Mouse (Mus musculus) left cerebral cortex, postnatal 25 days (tissue): Measurements from ENCODE around the gene Ttc28. TPM values are rescaled to one million over a fixed set of nuclear protein-coding genes. Genes with fewer than 3 reads are reported as not detected.
"Not testable (repeated sequence)": the region's sequence is repeated elsewhere in the genome, so short reads cannot be mapped to it uniquely, and the experiment has no call there.

Source experiments
- DNase-seq, 2 experiments: peaks; one replicate each; pipeline ENCODE4 v3.0.0; 2022; ENCODE audit warnings: low spot score in 2 of 2, mixed read lengths in 1 of 2
- intact Hi-C: fragments of 180-260 bp; cut with DNase I; formaldehyde crosslinking; loops from one replicate; pipeline ENCODE4 v1.15.1; 2025
- total RNA-seq, 2 experiments: library from RNA; stranded (reverse); gene quantifications; 2 replicates each; pipeline ENCODE4 v1.2.3; 2021

The Ttc28 gene
- total RNA-seq, 2 experiments from 2014 or later = 11.6 to 13.2 TPM

DNA sequence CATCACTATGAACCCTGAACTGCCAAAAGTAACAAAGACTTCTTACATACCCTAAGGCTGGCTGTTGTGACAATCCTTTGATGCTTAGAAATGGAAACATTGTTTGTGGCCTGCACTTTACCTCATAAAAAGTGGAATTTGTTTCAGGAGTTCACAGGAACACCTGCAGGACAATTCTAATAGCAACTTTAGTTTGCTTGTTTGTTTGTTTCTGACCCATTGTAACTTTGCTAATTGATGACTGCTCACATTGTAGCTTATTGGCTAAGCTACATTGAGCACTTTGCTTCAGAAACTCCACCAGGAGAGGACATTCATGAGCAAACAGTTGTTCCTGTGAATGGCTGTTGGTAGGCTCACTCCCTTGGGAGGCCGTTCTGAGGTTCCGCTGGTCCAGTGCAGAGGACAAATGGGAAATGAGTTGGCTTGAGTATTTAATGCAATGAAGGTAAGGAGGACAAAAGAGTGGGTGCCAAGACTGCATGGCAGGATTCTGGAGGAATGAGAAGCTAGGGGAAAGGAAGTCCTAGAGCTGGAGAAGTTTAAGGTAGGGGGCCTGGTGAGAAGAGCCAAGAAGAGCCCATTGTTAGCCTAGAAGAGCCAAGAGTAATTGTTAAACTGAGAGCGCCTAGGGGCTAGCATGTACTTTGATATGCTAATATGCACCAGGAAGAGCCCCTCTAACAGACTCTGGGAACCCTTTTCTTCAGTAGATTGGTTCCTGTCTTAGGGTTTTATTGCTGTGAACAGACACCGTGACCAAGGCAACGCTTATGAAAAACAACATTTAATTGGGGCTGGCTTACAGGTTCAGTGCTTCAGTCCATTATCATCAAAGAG is 1.7 kb upstream of the Ttc28 start:
- no peak for DNase-seq
- intact Hi-C loops = no loop called here

DNA sequence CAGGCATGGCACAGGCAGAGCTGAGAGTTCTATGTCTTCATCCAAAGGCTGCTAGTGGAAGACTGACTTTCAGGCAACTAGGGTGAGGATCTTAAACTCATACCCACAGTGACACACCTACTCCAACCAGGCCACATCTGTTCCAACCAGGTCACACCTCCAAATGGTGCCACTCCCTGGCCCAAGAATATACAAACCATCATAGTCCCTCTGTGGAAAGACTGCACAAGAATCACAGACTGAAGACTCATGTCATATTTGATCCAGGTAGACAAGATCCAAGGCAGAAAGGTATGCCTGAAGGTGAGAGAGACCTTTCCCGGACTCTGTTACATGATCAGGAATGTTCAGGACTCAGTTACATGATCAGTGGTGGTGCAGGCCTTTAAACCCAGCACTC is 1.1 kb upstream of the Ttc28 start:
- intact Hi-C loops, DNase-seq: not testable (repeated sequence)

DNA sequence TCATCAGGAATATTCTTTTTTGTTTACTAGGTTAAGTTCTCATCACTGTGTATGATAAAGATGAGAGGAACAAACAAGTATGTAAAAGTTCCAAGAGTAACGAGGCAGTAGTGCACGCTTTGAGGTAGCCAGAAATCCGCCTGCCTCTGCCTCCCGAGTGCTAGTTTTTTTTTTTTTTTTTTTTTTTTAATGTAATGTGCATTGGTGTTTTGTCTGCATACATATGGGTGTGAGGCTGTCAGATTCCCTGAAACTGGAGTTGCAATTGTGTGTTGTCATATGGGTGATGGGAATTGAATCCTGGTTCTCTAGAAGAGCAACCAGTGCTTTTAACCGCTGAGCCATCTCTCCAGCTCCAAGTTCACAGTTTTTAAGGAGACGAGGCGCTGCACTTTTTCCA is 561 bp upstream of the Ttc28 start:
- intact Hi-C loops = no loop called here

DNA sequence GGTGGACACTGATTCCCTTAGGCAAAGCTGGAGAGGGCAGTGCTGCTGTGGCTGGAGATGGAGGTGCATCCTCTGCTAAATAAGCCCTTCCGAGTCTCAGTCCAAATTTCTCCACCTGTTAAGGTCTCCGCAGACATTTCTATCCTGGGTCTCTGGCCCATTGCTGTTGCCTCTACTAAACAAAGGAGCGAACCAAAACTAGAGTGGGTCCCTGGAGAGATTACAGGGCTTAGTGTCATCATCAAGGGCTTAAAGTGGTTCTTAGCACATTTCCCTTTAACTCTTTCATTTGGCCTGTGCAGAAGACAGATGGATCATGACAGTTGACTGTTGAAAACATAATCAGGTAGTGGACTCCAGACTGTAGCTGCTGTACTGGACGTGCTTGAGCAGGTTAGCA is 9.0 kb downstream of the Ttc28 start:
- DNase-seq = no peak
- intact Hi-C loops = no loop called here

More for the DNA sequence above, 561 bp upstream of the Ttc28 start:
- no peak for DNase-seq

DNA sequence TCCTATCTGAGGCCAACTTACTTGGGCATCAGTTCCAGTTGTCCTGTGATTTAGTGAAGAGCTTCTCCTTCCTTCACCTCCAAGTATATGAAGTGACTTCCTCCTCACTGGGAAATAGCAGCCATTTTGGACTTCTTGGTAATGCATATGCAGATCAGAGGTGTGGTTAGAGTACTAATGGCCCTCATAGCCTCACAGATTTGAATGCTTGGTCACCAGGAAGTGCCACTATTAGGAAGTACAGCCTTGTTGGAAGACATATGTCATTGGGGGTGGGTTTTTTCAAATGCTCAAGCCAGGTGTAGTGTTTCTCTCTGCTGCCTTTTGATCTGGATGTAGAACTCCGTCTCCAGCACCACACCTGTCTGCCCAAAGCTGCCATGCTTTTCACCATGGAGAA is 10.3 kb downstream of the Ttc28 start:
- intact Hi-C loops = no loop called here
- DNase-seq = no peak

DNA sequence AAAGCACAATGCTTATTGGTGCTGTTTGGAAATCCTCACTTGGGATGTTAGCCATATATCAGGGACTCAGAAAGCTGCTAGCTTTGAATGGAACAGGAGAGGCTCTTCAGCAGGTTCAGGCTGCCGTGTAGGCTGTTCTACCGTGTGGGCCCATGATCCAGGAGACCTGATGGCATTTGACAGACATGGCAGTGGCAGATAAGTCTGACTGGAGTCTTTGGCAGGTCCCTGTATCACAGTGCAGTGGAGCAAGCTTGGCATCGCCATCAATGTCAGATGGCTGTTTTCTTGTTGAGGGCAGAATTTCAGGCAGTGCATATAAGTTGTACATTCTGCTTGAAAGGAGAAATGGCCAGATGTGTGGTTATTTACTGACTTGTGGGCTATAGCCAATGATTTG is 11.0 kb downstream of the Ttc28 start:
- intact Hi-C loops = no loop called here

DNA sequence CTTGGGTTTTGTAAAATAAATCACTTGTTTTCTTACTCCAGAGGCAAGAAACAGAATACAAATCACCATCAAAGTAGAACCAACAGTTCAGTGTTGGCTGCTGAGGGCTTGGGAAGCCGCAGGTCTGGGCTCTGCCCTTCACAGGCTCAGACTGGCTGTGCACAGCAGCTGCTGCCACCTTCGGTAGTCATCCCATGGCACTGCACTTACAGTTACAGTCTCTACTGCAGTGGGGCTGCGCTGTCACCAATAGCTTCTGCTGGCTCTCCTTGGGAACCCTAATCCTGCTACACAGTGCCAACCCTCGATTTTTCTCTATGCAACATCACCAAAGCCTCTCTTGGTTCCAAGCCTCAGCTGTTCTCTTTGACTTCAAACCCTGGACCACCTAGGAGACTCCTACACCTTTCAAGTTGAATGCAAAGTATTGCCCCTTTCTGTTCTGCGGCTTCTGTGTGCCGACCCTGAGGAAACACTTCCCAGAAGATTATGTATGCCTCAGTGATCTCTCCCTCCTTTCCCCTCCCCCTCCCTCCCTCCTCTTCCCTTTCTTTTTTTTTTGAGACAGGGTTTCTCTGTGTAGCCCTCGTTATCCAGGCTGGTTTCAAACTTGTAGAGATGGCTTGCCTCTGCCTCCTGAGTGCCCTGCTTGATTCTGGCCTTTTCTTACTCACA is 17.6 kb downstream of the Ttc28 start:
- intact Hi-C loops = no loop called here

More for the DNA sequence above, 11.0 kb downstream of the Ttc28 start:
- no peak for DNase-seq

DNA sequence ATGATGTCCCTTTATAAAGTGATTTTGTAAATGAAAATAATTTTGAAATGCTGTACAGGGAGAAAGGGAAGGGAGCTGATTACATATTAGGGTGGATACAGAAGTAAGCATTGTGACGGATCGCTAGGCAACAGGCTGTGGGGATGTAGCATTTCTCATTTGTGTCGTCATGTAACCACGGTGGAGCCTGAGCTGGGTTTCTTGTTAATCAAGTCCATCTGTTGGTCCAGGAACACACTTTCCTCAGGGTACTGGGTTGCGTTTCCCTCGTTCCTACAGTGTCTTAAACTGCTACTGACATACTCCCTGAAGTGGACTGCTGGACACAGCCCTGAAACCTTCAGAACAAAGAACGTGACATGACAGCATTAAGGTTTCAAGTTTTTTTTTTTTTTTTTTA is 18.6 kb downstream of the Ttc28 start:
- intact Hi-C loops = no loop called here
- no peak for DNase-seq

More for the DNA sequence above, 17.6 kb downstream of the Ttc28 start:
- DNase-seq = no peak

DNA sequence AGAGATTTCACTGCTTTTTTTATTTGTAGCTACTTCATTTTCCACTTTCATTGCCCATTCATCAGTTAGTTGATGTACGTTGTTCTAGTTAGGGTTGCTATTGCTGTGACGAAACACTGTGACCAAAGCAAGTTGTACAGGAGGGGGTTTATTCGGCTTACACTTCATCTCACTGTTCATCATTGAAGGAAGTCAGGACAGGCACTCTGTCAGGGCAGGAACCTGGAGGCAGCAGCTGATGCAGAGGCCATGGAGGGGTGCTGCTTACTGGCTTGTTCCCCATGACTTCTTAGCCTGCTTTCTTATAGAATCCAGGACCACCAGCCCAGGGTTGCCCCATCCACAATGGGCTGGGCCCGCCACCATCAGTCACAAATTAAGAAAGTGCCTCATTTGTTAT is 19.2 kb downstream of the Ttc28 start:
- intact Hi-C loops = no loop called here
- no peak for DNase-seq

DNA sequence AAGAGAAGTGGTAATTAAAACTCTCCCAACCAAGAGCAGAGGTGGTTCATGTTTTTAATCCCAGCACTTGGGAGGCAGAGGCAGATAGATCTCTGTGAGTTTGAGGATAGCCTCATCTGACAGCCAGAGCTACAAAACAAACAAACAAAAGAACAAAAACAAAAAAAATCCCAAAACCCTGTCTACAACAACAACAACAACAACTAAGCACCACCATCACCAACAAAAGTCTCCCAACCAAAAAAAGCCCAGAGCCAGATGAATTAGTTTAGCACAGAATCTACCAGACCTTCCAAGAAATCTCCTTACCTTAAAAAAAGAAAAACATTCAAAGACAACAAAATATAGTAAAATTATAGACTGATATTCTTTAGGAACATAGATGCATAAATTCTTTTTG is 20.7 kb downstream of the Ttc28 start:
- intact Hi-C loops = no loop called here
- DNase-seq = no peak

DNA sequence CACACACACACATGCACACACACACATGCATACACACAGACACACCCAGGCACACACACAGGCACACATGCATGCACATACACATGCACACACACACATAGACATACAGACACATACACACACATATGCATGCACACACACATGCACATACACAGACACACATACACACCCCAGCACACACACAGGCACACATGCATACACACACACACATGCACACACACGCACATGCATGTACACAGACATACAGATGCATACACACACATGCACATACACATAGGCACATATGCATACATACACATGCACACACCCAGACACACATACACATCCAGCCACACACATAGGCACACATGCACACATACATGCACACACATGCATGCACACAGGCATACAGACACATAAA is 27.1 kb downstream of the Ttc28 start:
- DNase-seq = no peak
- intact Hi-C loops = no loop called here

DNA sequence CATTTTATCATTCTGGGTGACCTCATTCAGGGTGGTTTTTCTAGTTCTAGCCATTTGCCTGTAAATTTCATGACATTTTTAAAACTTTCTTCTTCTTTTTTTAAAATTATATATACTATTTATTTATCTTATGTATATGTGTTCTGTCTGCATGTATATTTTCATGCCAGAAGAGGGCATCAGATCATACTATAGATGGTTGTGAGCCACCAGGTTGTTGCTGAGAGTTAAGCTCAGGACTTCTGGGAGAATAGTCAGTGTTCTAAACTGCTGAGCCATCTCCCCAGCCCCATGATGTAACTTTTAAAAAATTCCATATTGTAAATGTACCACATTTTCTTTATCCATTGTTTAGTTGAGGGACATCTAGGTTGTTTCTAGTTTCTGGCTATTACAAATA is 29.3 kb downstream of the Ttc28 start:
- intact Hi-C loops = no loop called here
- no peak for DNase-seq

DNA sequence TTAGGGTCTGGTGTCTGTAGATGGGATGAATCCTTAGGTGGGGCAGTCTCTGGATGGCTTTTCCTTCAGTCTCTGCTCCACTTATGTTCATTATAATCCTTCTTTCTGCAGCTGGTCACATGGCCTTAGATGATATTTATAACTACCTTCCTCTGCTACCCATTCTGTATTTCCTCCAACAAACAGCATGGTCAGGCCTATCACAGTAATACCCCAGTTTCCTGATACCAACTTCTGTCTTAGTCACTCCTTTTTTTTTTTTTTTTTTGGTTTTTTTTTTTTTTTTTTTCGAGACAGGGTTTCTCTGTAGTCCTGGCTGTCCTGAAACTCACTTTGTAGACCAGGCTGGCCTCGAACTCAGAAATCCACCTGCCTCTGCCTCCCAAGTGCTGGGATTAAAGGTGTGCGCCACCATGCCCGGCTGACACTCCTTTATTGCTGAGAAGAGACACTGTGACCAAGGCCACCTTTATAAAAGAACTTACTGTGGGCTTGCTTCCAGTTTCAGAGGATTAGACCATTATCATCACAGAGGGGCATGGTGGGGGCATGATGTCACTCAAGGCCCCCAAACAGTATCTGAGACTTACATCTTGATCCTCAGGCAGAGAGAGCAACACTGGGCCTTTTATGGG is 30.5 kb downstream of the Ttc28 start:
- intact Hi-C loops = no loop called here
- no peak for DNase-seq

DNA sequence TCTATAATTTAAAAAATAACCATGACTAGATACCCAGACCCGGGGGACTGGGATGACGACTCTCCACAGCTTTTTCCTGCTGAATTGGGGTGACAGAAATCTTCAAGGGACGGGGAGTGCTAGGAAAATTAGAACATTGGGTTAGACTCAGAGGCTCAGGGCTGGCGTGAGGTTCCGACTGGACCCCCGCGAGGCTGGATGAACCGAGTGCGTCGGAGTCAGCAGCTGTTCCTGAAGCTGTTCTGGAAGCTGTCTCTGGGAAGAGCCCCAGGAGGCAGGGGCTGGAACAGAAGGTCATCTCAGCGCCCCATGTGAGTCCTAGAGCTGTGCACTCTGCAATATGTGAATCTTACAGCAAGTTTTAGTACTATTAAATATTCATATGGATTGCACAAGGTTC is 35.3 kb downstream of the Ttc28 start:
- intact Hi-C loops = loop anchor here (5.0 kb wide), 1 partner anchor 63 kb away; no protein-coding TSS in a partner anchor
- DNase-seq = no peak

DNA sequence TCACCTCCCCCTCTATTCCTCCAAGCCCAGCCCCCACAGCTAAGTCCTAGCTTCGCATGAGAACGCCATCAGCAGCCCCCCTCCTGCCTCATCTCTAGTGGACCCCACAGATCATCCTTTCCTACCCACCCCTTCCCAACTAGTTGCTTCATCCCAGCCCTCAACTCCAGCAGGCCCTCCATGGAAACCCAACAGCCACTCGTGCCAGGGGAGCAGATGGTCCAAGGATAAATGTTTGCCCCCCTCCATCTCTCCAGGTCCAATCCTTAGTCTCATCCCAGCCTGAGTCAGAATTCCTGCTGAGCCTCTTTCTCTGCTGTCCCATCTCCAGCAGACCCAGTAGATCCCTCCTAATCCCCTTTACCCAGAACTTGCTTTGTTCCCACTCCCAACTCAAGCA is 36.6 kb downstream of the Ttc28 start:
- no peak for DNase-seq
- intact Hi-C loops = loop anchor here (5.0 kb wide), 1 partner anchor 64 kb away; no protein-coding TSS in a partner anchor

DNA sequence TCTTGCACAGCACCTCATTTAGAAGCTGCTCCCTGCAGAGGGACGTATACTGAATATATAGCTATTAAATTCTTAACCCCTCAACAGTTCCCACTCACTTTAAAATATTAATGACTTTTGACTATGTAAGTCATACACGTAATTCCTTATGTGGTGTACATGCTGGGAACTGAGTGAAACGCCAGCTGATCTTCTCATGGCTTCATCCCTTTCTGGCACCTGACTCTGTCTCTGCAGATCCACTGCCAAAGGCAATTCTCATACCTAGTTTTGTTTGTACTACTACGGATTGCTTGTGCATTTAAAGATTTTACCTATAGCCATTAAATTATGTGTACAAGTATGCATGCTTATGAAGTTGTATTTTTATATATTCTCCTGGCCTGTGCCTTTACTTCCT is 39.9 kb downstream of the Ttc28 start:
- intact Hi-C loops = loop anchor here (5.0 kb wide), 1 partner anchor 67 kb away; no protein-coding TSS in a partner anchor
- DNase-seq = no peak

DNA sequence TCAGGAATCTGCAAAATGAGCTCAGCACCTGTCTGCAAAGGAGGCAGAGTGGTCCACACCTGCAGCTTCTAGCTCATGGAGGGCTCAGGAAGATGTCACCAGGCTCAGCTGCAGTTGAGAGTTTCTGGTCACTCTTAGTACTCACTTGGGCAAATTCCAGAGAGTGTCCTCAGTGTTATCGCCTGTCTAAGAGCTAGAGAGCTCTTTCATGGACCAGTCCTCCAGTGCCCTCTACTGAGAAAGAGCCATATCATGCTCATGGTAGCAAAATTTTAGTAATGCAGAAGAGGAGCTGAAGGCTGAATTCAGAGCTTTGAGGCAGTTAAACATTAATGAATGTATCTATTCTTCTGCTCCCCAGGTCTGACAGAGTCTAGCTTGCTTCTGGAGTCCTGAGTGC is 43.7 kb downstream of the Ttc28 start:
- intact Hi-C loops = loop anchor here (1.0 to 5.0 kb wide), 2 partner anchors 87 to 334 kb away; no protein-coding TSS in a partner anchor
- DNase-seq = peak; percentile 8 to 37

DNA sequence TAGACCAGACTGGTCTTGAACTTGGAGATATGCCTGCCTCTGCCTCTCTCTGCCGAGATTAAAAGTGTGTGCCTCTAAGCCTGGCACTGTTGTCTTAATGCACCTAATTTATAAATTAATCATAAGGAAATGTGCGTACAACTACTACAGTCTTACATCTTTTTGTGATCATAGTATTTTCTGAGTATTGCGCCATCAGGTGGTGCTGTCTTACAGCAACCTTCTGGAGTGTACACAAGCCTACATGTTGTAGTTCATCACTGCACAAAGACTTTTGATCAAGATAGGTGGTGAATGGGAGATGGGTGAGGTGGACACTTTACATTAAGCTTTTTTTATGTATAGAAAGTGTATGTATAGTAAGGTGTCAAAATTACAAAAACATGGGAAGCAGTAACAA is 45.0 kb downstream of the Ttc28 start:
- DNase-seq = no peak
- intact Hi-C loops = loop anchor here (5.0 kb wide), 1 partner anchor 333 kb away; no protein-coding TSS in a partner anchor

DNA sequence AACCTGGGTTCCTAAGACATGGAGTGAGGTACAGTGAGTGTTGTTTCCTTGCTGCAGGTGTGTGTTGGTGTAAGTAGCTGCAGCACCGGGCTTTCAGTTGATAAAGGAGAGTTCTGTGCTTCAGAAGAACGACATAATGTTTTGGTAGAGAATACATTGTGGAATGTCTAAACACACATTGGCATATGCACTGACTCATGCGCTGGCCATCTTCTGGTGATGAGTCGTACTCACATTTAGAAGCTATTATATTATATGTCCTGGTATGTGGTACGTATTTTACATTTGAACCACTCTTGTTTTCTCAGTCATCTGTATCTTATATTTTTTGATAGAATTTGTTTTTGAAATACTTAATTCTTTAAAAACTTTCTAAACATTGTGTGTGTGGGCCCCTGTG is 46.2 kb downstream of the Ttc28 start:
- intact Hi-C loops = no loop called here
- DNase-seq = no peak

DNA sequence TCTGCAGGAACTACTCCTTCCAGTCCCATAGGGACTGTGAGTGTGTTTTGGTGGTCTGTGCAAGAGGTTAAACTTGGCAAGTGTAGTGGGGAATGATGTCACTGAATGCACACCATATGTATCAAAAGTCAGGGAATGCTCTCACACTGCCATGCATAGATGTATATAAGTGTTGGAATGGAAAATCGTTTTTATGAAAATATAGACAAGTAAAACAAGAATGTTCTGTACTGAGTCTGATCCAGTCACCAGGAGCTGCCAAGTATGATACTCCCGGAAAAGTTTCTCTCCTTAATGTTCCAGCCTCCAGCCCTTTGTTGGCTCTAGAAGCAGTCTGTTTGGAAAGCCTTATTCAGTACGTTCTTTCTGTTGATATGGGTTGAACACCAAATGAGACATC is 48.7 kb downstream of the Ttc28 start:
- no peak for DNase-seq
- intact Hi-C loops = no loop called here
